Mouse (Mus musculus): ENCODE measurements around the gene 4933434E20Rik.

GRCm38 (mm10) chr3:90065553-90065952 lies 14.1 kb downstream of the 4933434E20Rik start:
- TF ChIP-seq CTCF (IDR thresholded peaks at IDR 0.05; ENCODE audit: low read depth) (peak; percentile 87), EP300 (optimal IDR thresholded peaks at IDR 0.05) (no peak)
